ENCODE assay signal across 20 mouse cellular contexts in the genomic region with DNA sequence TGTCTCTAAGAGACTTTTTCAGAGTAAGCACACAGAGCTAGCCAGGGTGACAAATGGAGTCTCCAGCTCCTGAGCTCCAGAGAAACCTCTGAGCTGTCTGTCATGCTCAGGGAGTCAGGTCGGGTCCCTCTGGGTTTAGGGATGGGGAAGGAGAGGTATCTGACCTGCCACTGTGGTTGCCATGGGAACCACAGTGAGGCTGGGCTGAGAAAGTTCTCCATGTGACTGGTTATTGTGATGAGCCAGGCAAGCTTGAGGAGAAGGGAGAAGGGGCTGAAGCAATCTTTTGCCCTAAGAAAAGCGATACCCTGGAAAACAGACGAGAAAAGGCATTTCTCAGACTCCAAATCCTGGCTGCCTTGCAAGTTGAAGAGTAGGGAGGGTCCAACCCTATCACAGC.
DNase-seq lines count a peak whose midpoint lies in the region; ATAC-seq and TF ChIP-seq lines count a peak whose summit lies in the region.
"Had no signal": no experiment of that assay in that cellular context is flagged by ENCODE, and none has a peak within 500 bp of the region (broad histone marks: within the 10 kb centered on the region; RNA-seq: fewer than 3 reads in every experiment).

No protein-coding gene starts in this region.

- no peak for DNase-seq in forebrain, embryonic 10.5 days (ENCODE audit: extremely low spot score, low spot score)
- DNase-seq in left cerebral cortex, adult 2 months (ENCODE audit: extremely low spot score in 1 of 2, low spot score in 2 of 2): no peak
- no peak for DNase-seq in left cerebral cortex, adult 9 months (ENCODE audit: low spot score in 2 of 2)
- DNase-seq in brain, adult 2 months (ENCODE audit: low read depth, low spot score): peak; percentile 54
- DNase-seq in midbrain, postnatal 0 days (ENCODE audit: low spot score): peak; percentile 44
- no peak for DNase-seq in lung, adult 2 months
- DNase-seq: adrenal gland, adult 2 months; B cell, adult 2 months; cerebellum, adult 11 months; cerebellum, postnatal 36 days; forebrain, postnatal 0 days; heart, adult 11 months; thymus, postnatal 36 days had no signal

- ATAC-seq in forebrain, embryonic 16.5 days: no peak
- no peak for ATAC-seq in midbrain, postnatal 0 days (ENCODE audit: low FRiP score)
- ATAC-seq in intestine, embryonic 16.5 days: no peak
- ATAC-seq: forebrain, postnatal 0 days; intestine, postnatal 0 days; liver, embryonic 12.5 days had no signal

- no peak for TF ChIP-seq CTCF in left cerebral cortex, adult 2 months (IDR thresholded peaks at IDR 0.05)
- TF ChIP-seq CTCF in midbrain, postnatal 0 days (IDR thresholded peaks at IDR 0.05): no peak
- no peak for TF ChIP-seq CTCF in lung, adult 2 months (IDR thresholded peaks at IDR 0.05; ENCODE audit: insufficient read depth, low read length)

- TF ChIP-seq POLR2A in lung, adult 2 months (IDR thresholded peaks at IDR 0.05; ENCODE audit: borderline replicate concordance, extremely low read depth, low read depth, low read length): no peak

- peaks cover 15% of the 10 kb centered on the region; the same call in 1 of the 2 replicates for H3K27me3 ChIP-seq in forebrain, embryonic 10.5 days (ENCODE audit: poor library complexity, severe bottlenecking)
- H3K27me3 ChIP-seq in forebrain, embryonic 16.5 days (replicated peaks; ENCODE audit: control insufficient read depth, insufficient read depth, low read length): no peaks in the 10 kb centered on the region
- H3K27me3 ChIP-seq in midbrain, postnatal 0 days (ENCODE audit: insufficient read depth, low read length): no peaks in the 10 kb centered on the region
- H3K27me3 ChIP-seq in intestine, embryonic 16.5 days (replicated peaks; ENCODE audit: control insufficient read depth, insufficient read depth, low read length): no peaks in the 10 kb centered on the region
- H3K27me3 ChIP-seq: embryonic facial prominence, embryonic 15.5 days had no signal

- no peaks in the 10 kb centered on the region for H3K9me3 ChIP-seq in forebrain, embryonic 10.5 days
- H3K9me3 ChIP-seq in forebrain, embryonic 16.5 days (ENCODE audit: control insufficient read depth, low read length): no peaks in the 10 kb centered on the region
- no peaks in the 10 kb centered on the region for H3K9me3 ChIP-seq in midbrain, postnatal 0 days (ENCODE audit: low read length)
- H3K9me3 ChIP-seq in intestine, embryonic 16.5 days (ENCODE audit: control insufficient read depth, low read length): no peaks in the 10 kb centered on the region
- H3K9me3 ChIP-seq: embryonic facial prominence, embryonic 15.5 days; liver, embryonic 12.5 days; lung, embryonic 15.5 days; neural tube, embryonic 12.5 days had no signal

- no peak overlapping the region for H3K4me3 ChIP-seq in forebrain, embryonic 10.5 days
- no peak overlapping the region for H3K4me3 ChIP-seq in forebrain, embryonic 16.5 days (replicated peaks; ENCODE audit: low read length)
- H3K4me3 ChIP-seq in left cerebral cortex, adult 2 months: no peak overlapping the region
- H3K4me3 ChIP-seq in midbrain, postnatal 0 days (ENCODE audit: low read depth, low read length): no peak overlapping the region
- no peak overlapping the region for H3K4me3 ChIP-seq in intestine, embryonic 16.5 days (ENCODE audit: low read length)
- no peak overlapping the region for H3K4me3 ChIP-seq in lung, adult 2 months (replicated peaks; ENCODE audit: extremely low read depth, low read depth, low read length)
- H3K4me3 ChIP-seq: embryonic facial prominence, embryonic 15.5 days; liver, embryonic 12.5 days; lung, embryonic 15.5 days; neural tube, embryonic 12.5 days had no signal

- H3K4me2 ChIP-seq in forebrain, embryonic 16.5 days (ENCODE audit: low read length): no peak overlapping the region
- H3K4me2 ChIP-seq in midbrain, postnatal 0 days (ENCODE audit: low read depth, low read length, poor library complexity, severe bottlenecking): no peak overlapping the region
- H3K4me2 ChIP-seq in intestine, embryonic 16.5 days (ENCODE audit: low read depth, low read length): no peak overlapping the region
- H3K4me2 ChIP-seq: embryonic facial prominence, embryonic 15.5 days; liver, embryonic 12.5 days; lung, embryonic 15.5 days; neural tube, embryonic 12.5 days had no signal

- intact Hi-C loops in left cerebral cortex, adult 2 months (cut with DNase I): no loop called here

- H3K36me3 ChIP-seq in forebrain, embryonic 10.5 days (replicated peaks): no peaks in the 10 kb centered on the region
- H3K36me3 ChIP-seq in forebrain, embryonic 16.5 days (ENCODE audit: control insufficient read depth, insufficient read depth): no peaks in the 10 kb centered on the region
- no peaks in the 10 kb centered on the region for H3K36me3 ChIP-seq in midbrain, postnatal 0 days (ENCODE audit: insufficient read depth, low read length)
- H3K36me3 ChIP-seq in intestine, embryonic 16.5 days (ENCODE audit: control insufficient read depth, insufficient read depth, low read length): no peaks in the 10 kb centered on the region
- H3K36me3 ChIP-seq: embryonic facial prominence, embryonic 15.5 days; liver, embryonic 12.5 days; lung, embryonic 15.5 days; neural tube, embryonic 12.5 days had no signal

- 32% methylated on average over 3 of the region's 3 CpGs for WGBS in forebrain, embryonic 10.5 days
- 17% methylated on average over 3 of the region's 3 CpGs for WGBS in forebrain, embryonic 16.5 days
- 3% methylated on average over 3 of the region's 3 CpGs for WGBS in midbrain, postnatal 0 days
- 38% methylated on average over 3 of the region's 3 CpGs for WGBS in intestine, embryonic 16.5 days
- 56% methylated on average over 3 of the region's 3 CpGs for WGBS in lung, adult 2 months

- peaks cover 66% of the 10 kb centered on the region for H3K4me1 ChIP-seq in forebrain, embryonic 10.5 days
- H3K4me1 ChIP-seq in forebrain, embryonic 16.5 days (replicated peaks; ENCODE audit: control insufficient read depth, insufficient read depth, low read length): peaks cover 30% of the 10 kb centered on the region
- H3K4me1 ChIP-seq in midbrain, postnatal 0 days (ENCODE audit: insufficient read depth, low read length): peaks cover 32% of the 10 kb centered on the region
- H3K4me1 ChIP-seq in intestine, embryonic 16.5 days (ENCODE audit: control insufficient read depth, insufficient read depth, low read length): peaks cover 6% of the 10 kb centered on the region
- no peaks in the 10 kb centered on the region; the same call in 1 of the 2 replicates for H3K4me1 ChIP-seq in lung, adult 2 months (ENCODE audit: control insufficient read depth, insufficient read depth, low read length)
- H3K4me1 ChIP-seq: liver, embryonic 12.5 days had no signal

- H3K27ac ChIP-seq in forebrain, embryonic 10.5 days: peak overlapping the region; percentile 40; the same call in 1 of the 2 replicates
- no peak overlapping the region for H3K27ac ChIP-seq in forebrain, embryonic 16.5 days (ENCODE audit: low read length)
- H3K27ac ChIP-seq in left cerebral cortex, adult 2 months: peak overlapping the region; percentile 61
- H3K27ac ChIP-seq in midbrain, postnatal 0 days (ENCODE audit: low read depth, low read length): no peak overlapping the region; the same call in 1 of the 2 replicates
- H3K27ac ChIP-seq in intestine, embryonic 16.5 days (ENCODE audit: low read length): no peak overlapping the region
- H3K27ac ChIP-seq: embryonic facial prominence, embryonic 15.5 days; liver, embryonic 12.5 days; lung, embryonic 15.5 days; neural tube, embryonic 12.5 days had no signal

- H3K9ac ChIP-seq in forebrain, embryonic 16.5 days (replicated peaks; ENCODE audit: low read depth, low read length): no peak overlapping the region
- H3K9ac ChIP-seq in midbrain, postnatal 0 days (replicated peaks; ENCODE audit: low read length, poor library complexity, severe bottlenecking): no peak overlapping the region
- H3K9ac ChIP-seq in intestine, embryonic 16.5 days (ENCODE audit: low read depth, low read length): no peak overlapping the region
- H3K9ac ChIP-seq: embryonic facial prominence, embryonic 15.5 days; forebrain, postnatal 0 days; liver, embryonic 12.5 days; lung, embryonic 15.5 days; neural tube, embryonic 12.5 days had no signal

Comparison
In these comparisons a context has a peak if more than half of its experiments do, and no peak if none do; other contexts are left out.
1. H3K27ac ChIP-seq: peak in forebrain, embryonic 10.5 days (single experiment) and left cerebral cortex, adult 2 months (single experiment); none in forebrain, embryonic 16.5 days (single experiment), midbrain, postnatal 0 days (single experiment) and intestine, embryonic 16.5 days (single experiment).
2. DNase-seq: peak in brain, adult 2 months (single experiment) and midbrain, postnatal 0 days (single experiment); none in forebrain, embryonic 10.5 days (single experiment), left cerebral cortex, adult 2 months (0 of 2), left cerebral cortex, adult 9 months (0 of 2) and lung, adult 2 months (single experiment).